Mouse (Mus musculus) left cerebral cortex, adult 9 months (tissue): ENCODE results near the gene Ptp4a2.
A peak's percentile ranks its signal among the peaks of the same experiment; 100 is the strongest.
"Not testable (repeated sequence)": the region's sequence is repeated elsewhere in the genome, so short reads cannot be mapped to it uniquely, and the experiment has no call there.

Source experiments
- DNase-seq, 2 experiments: peaks; one replicate each; pipeline ENCODE4 v3.0.0; 2022; ENCODE audit warnings: low spot score in 2 of 2

Gene Ptp4a2

DNA sequence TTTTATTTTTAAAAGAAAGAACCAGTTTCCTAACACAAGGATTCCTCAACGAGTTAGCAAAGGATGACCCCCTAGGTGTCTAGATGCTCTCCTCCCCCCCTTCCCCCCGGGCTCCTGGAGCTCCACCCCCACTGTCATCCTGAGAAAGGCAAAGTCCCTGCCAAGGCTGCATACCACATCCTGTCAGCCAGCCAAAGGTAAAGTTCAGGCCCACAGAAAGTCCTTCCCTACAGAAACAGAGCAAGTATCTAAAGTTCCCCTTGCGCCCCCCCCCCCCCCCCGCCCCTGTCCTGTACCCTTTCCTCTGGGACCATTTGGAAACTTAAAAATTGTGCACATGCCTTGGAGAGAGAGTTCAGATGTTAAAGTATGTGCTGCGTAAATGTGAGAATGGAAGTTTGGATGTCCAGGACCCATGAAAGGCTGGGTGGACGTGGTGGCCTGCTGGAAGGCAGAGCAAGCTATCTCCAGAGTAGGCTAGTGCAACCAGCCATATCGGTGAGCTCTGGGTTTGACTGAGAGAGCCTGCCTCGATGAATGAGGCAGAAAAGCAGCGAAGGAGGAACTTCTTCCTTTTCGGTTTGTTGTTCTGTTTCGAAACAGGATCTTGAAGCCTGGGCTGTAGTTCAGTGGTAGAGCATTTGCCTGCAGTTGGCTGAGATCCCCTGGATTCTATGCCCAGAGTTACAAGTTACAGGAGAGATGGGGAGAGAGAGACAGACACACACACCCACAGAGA, 71.7 kb downstream of the Ptp4a2 start:
- DNase-seq, result peak in 1 of 2 experiments; percentile 64

DNA sequence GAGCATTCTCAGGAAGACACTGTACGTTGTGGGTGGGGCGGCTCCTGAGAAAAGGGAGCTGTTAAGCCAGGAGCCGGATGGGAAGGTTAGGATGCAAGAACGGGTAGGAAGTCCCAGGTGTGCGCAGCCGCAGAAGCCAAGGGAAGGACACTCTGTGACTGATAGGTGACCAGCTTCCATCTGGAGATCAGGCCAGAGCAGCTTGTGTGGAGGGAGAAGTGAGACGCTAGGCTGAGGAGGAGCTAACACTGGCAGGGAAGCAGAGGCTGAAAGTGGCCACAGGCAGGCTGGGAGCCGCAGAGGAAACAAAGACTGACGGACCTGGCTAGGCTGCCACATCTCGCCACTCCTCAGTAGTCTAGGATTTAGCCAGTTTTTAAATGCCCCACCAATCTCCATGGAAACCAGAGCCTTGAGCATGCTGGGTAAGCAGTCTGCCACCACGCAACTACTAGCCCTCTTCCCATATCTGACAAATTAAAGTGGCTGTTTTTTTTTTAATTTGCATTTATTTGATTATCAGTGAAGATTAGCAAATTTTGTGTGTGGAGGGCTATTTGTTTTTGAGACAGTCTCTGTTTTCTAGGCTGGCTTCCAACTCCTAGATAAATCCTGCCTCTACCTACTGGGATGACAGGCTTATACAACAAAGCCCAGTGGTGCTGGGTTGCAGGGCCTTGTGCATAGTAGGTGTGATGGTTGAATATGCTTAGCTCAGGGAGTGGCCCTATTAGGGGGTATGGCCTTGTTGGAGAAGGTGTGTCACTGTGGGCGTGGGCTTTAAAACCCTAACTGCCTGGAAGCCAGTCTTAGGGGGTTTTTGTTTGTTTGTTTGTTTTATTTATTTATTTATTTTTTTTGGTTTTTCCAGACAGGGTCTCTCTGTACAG, 73.3 kb downstream of the Ptp4a2 start:
- peak in 1 of 2 experiments; percentile 56 for DNase-seq

DNA sequence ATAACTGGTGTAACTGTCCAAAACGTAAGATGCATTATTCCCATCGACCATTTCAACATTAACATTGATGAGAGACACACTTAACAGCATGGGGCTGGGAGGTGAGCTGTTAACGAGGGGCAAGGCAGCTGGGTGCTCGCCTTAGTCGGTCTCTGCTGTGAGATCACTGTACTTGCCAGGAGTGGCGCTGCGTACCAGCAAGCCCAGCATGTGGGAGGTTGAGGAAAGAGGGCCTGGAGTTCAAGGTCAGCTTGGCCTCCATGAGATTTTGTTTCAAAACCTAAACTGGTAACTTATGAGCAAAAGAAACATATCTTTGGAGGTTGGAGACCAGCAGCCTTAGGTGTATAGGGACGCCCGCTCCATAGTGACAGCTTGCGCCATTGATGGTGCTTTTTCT, 78.6 kb downstream of the Ptp4a2 start:
- no peak for DNase-seq

- DNase-seq, result no peak
Measured at GRCm38 (mm10) chr4:129890094-129890493, 79.1 kb downstream of the Ptp4a2 start.

- no peak for DNase-seq
Measured at GRCm38 (mm10) chr4:129894861-129895260, 83.8 kb downstream of the Ptp4a2 start.

DNA sequence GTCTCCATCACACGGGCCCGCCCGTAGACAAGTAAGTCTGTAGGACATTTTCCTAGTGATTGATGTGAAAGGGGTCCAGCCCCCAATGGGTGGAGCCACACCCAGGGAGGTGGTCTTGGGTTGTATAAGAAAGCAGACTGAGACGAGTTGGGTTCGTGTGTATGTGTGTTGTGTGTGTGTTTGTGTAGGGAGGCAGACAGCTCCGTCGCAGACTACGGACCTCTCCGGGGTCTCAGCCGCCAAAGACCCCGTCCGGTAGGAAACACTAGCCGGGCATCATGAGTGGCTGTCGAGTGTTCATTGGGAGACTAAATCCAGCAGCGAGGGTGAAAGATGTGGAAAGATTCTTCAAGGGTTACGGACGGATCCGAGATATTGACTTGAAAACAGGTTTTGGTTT, 87.8 kb downstream of the Ptp4a2 start:
- DNase-seq, result not testable (repeated sequence)
